Mouse (Mus musculus) brain, embryonic 18.5 days (tissue): Measurements from ENCODE around the gene Dph6.

Experiments used
- DNase-seq: peaks from one replicate; pipeline ENCODE4 v3.0.0-alpha.2; 2012; ENCODE audit warnings: low read depth, low spot score

Dph6 gene

DNA sequence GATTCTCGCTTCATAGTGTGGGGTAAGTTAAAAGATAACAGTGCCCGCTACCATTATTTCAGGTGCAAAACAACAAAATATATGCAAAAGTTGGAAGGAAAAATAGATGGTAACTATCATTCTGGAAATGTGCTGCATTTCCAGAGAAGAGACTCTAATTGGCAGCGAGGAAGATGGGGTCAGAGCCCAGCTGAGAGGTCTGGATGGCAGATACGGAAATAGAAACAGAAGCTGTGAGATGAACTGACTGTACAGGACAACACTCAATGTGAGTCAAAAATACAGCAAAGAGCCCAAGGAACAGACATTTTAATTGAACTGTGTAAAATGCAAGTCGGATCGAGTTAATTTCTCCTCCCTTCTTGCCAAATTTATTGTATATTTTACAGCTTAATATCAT lies 114.3 kb downstream of the Dph6 start:
- no peak for DNase-seq

- DNase-seq = no peak
These were observed 118.7 kb downstream of the Dph6 start for GRCm38 (mm10) chr2:114536032-114536431.

- no peak for DNase-seq
These were observed 123.6 kb downstream of the Dph6 start for GRCm38 (mm10) chr2:114531010-114531756.

- no peak for DNase-seq
These were observed 134.3 kb downstream of the Dph6 start for GRCm38 (mm10) chr2:114520414-114520813.

DNA sequence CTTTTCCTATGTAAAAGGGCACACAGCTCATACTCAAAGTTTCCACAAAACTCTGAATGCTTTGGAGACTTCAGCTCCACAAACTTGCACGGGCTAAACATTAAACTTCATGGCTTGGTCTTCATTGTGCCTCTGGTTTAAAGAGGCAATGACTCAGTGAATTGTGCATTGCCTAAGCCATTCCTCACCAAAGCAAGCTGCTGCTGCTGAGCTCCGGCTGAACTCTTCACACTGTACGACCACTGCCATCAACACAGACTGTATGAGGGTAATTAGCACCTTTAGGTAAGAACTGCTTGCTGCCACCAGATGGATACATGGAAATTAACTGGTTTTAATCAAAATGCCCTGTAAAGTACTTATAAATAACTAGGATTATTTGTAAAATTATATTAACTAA lies 134.9 kb downstream of the Dph6 start:
- no peak for DNase-seq

DNA sequence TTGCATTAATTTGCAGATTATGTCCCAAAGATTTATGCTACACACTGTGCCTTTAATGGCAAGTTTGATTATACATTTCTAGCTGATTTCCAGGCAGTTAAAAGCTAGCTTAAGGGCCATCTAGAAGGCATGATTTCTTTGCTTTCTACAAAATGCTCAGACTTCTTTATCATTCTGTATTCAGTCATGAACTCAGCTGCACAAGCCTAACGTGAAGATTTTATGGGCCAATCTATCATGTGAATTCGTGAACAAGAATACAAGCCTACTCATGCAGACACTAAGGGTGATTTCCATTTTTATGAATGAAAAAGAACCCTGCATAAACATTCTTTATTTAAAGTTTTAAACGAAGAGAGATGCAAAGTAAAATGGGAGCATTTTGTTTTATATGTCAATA lies 162.4 kb downstream of the Dph6 start:
- no peak for DNase-seq

- no peak for DNase-seq
These were observed 162.9 kb downstream of the Dph6 start for GRCm38 (mm10) chr2:114491907-114492306.

- DNase-seq = no peak
These were observed 167.8 kb downstream of the Dph6 start for GRCm38 (mm10) chr2:114486980-114487379.
